Mouse (Mus musculus) liver, embryonic 13.5 days (tissue): ENCODE data around the gene Pde11a. TPM values are rescaled to one million over a fixed set of nuclear protein-coding genes. Genes with fewer than 3 reads are reported as not detected.

Experiments
- microRNA-seq: library from miRNA; unstranded; fragments of <30 nt; microRNA quantifications from one replicate; pipeline ENCODE4, GENCODE M21; 2016
- polyA plus RNA-seq: library from polyadenylated mRNA; unstranded; fragments of >200 nt; fragmentation: Nextera tagmentation; extraction: Ambion mirVana; gene quantifications from 2 replicates; pipeline ENCODE4 v1.2.1, GENCODE M21; 2015

Gene Pde11a
- polyA plus RNA-seq, 1 experiment from 2014 or later = not detected

Small RNA genes within 50 kb of the gene (microRNA-seq; reads per million reads assigned to microRNA genes)
- gene Gm44337 = not detected

Other genes starting within 250 kb of the Pde11a start
- gene Cyct, start 21.7 kb upstream of the Pde11a start, polyA plus RNA-seq = not detected in 2 replicates
- 8.8 and 9.7 TPM in 2 replicates for gene Rbm45, start 31.2 kb upstream of the Pde11a start, polyA plus RNA-seq
- 0.43 and 0.70 TPM in 2 replicates for gene Osbpl6, start 67.7 kb upstream of the Pde11a start, polyA plus RNA-seq